In genomic region chr6:55357636-55358031, GRCm38 (mm10) we compare ENCODE assay signal across 11 mouse cellular contexts. TPM values are rescaled to one million over a fixed set of nuclear protein-coding genes. Genes with fewer than 3 reads are reported as not detected.
A peak's percentile ranks its signal among the peaks of the same experiment; 100 is the strongest.
DNase-seq lines count a peak whose midpoint lies in the region; ATAC-seq and TF ChIP-seq lines count a peak whose summit lies in the region.
"Had no signal": no experiment of that assay in that cellular context is flagged by ENCODE, and none has a peak within 500 bp of the region (broad histone marks: within the 10 kb centered on the region; RNA-seq: fewer than 3 reads in every experiment).

No protein-coding gene starts in this region.

- H3K9me3 ChIP-seq in heart, embryonic 12.5 days (replicated peaks): no peaks in the 10 kb centered on the region
- H3K9me3 ChIP-seq in MEL (replicated peaks; ENCODE audit: insufficient read depth, low read length): no peaks in the 10 kb centered on the region
- H3K9me3 ChIP-seq: limb, embryonic 13.5 days; neural tube, embryonic 13.5 days had no signal

- no peak for TF ChIP-seq POLR2A in heart, adult 2 months (IDR thresholded peaks at IDR 0.05; ENCODE audit: insufficient read depth, low read depth, low read length)
- no peak for TF ChIP-seq POLR2A in MEL (IDR thresholded peaks at IDR 0.05; ENCODE audit: control insufficient read depth in 1 of 2, insufficient read depth in 1 of 2, low read depth in 1 of 2, low read length in 2 of 2, poor library complexity in 1 of 2)

- no peak overlapping the region for H3K9ac ChIP-seq in heart, adult 2 months (ENCODE audit: low read depth, low read length)
- H3K9ac ChIP-seq in heart, embryonic 12.5 days: no peak overlapping the region
- no peak overlapping the region for H3K9ac ChIP-seq in MEL (ENCODE audit: control insufficient read depth, low read depth, low read length, poor library complexity, severe bottlenecking)
- H3K9ac ChIP-seq: limb, embryonic 13.5 days; neural tube, embryonic 13.5 days had no signal

- no peaks in the 10 kb centered on the region for H3K79me2 ChIP-seq in heart, adult 2 months (replicated peaks; ENCODE audit: control insufficient read depth, insufficient read depth, low read length)
- no peaks in the 10 kb centered on the region for H3K79me2 ChIP-seq in MEL (ENCODE audit: control insufficient read depth, insufficient read depth, low read length, poor library complexity)

- no peak for TF ChIP-seq CTCF in heart, adult 2 months (IDR thresholded peaks at IDR 0.05)
- TF ChIP-seq CTCF in MEL (IDR thresholded peaks at IDR 0.05 in 2 of 3, conservative IDR thresholded peaks at IDR 0.05 in 1 of 3; ENCODE audit: control insufficient read depth in 1 of 3, insufficient read depth in 1 of 3, low read depth in 2 of 3, low read length in 3 of 3, poor library complexity in 1 of 3, severe bottlenecking in 1 of 3): no peak

- DNase-seq in heart, adult 2 months: no peak
- DNase-seq in MEL (ENCODE audit: low read depth, low spot score): peak; percentile 23
- peak; percentile 67 to 80 for DNase-seq in kidney, postnatal 4 days
- no peak for DNase-seq in layer of hippocampus, adult 9-11 months
- no peak for DNase-seq in embryo, embryonic 11 days
- no peak for DNase-seq in cerebellum, adult 18-20 months

- no peaks in the 10 kb centered on the region for H3K27me3 ChIP-seq in heart, adult 2 months (ENCODE audit: control insufficient read depth, insufficient read depth, low read length)
- H3K27me3 ChIP-seq in heart, embryonic 12.5 days (replicated peaks): peaks cover 15% of the 10 kb centered on the region
- no peaks in the 10 kb centered on the region for H3K27me3 ChIP-seq in MEL (ENCODE audit: control insufficient read depth in 1 of 2, insufficient read depth in 2 of 2, low read length in 2 of 2)
- H3K27me3 ChIP-seq: limb, embryonic 13.5 days; neural tube, embryonic 13.5 days had no signal

- WGBS in heart, adult 2 months: 33% methylated on average over 6 of the region's 6 CpGs
- WGBS in heart, embryonic 12.5 days: 50% methylated on average over 6 of the region's 6 CpGs

- H3K27ac ChIP-seq in heart, adult 2 months: peak overlapping the region; percentile 67
- H3K27ac ChIP-seq in heart, embryonic 12.5 days (ENCODE audit: poor library complexity, severe bottlenecking): no peak overlapping the region
- no peak overlapping the region for H3K27ac ChIP-seq in MEL (ENCODE audit: control insufficient read depth, low read depth, low read length)
- H3K27ac ChIP-seq: limb, embryonic 13.5 days; neural tube, embryonic 13.5 days had no signal

- ATAC-seq in heart, embryonic 12.5 days (ENCODE audit: insufficient number of reproducible peaks, low FRiP score): no peak; the same call in 1 of the 2 replicates
- ATAC-seq in erythroid progenitor cell, adult 5-6 weeks (replicated peaks; ENCODE audit: low FRiP score, poor library complexity, severe bottlenecking): peak; percentile 44

- TF ChIP-seq EP300 in heart, adult 2 months (IDR thresholded peaks at IDR 0.05; ENCODE audit: insufficient read depth, low read depth, low read length): no peak
- TF ChIP-seq EP300 in MEL (IDR thresholded peaks at IDR 0.05; ENCODE audit: low read depth in 1 of 2, low read length in 2 of 2): no peak

- no peak overlapping the region for H3K4me3 ChIP-seq in heart, adult 2 months
- H3K4me3 ChIP-seq in heart, embryonic 12.5 days: no peak overlapping the region
- H3K4me3 ChIP-seq in MEL (ENCODE audit: control insufficient read depth in 1 of 2, insufficient read depth in 1 of 2, low read depth in 2 of 2, low read length in 2 of 2): no peak overlapping the region
- H3K4me3 ChIP-seq: limb, embryonic 13.5 days; neural tube, embryonic 13.5 days had no signal

- peaks cover 17% of the 10 kb centered on the region for H3K4me1 ChIP-seq in heart, adult 2 months (ENCODE audit: control insufficient read depth, insufficient read depth, low read length)
- peaks cover 12% of the 10 kb centered on the region for H3K4me1 ChIP-seq in heart, embryonic 12.5 days (replicated peaks)
- H3K4me1 ChIP-seq in MEL (ENCODE audit: control insufficient read depth in 1 of 2, insufficient read depth in 2 of 2, low read length in 2 of 2): peaks cover 2 to 13% of the 10 kb centered on the region in 2 experiments
- H3K4me1 ChIP-seq: limb, embryonic 13.5 days had no signal

- no peak overlapping the region for H3K4me2 ChIP-seq in heart, embryonic 12.5 days
- H3K4me2 ChIP-seq: limb, embryonic 13.5 days; neural tube, embryonic 13.5 days had no signal

- no peaks in the 10 kb centered on the region for H3K36me3 ChIP-seq in heart, adult 2 months (ENCODE audit: control insufficient read depth, insufficient read depth, low read length)
- H3K36me3 ChIP-seq in heart, embryonic 12.5 days: no peaks in the 10 kb centered on the region
- peaks cover 0 to 3% of the 10 kb centered on the region in 2 experiments; a peak in 2 of 4 replicates for H3K36me3 ChIP-seq in MEL (ENCODE audit: control insufficient read depth in 1 of 2, insufficient read depth in 2 of 2, low read length in 2 of 2)
- H3K36me3 ChIP-seq: limb, embryonic 13.5 days; neural tube, embryonic 13.5 days had no signal

- intact Hi-C loops in heart, adult 2 months (cut with DNase I): loop anchor here (10.0 kb wide), 1 partner anchor 63 kb away; no protein-coding TSS in a partner anchor

- no peak for TF ChIP-seq RAD21 in MEL (IDR thresholded peaks at IDR 0.05; ENCODE audit: low read depth, low read length)

TF ChIP-seq in MEL, 35 proteins besides CTCF, POLR2A, EP300 and RAD21:
- no peak for TF ChIP-seq JUND (IDR thresholded peaks at IDR 0.05; ENCODE audit: low read depth, low read length)
- no peak for TF ChIP-seq USF1 (IDR thresholded peaks at IDR 0.05; ENCODE audit: low read depth, low read length)

RNA-seq across cellular contexts. Expression of gene Ghrhr, which starts 18.5 kb away (rescaled TPM):
- not detected for total RNA-seq in heart, adult 2 months (2021)
- polyA plus RNA-seq in heart, adult 2 months (2012; rRNA removed): not detected in 2 replicates
- polyA plus RNA-seq in heart, embryonic 12.5 days (2016; fragmentation: Nextera tagmentation; extraction: Ambion mirVana): not detected in 2 replicates
- not detected in 2 replicates for total RNA-seq in MEL (2012; rRNA removed)
- polyA plus RNA-seq in MEL (2012; ENCODE audit: insufficient read depth in 1 of 2, insufficient read length in 2 of 2, low read depth in 1 of 2, low replicate concordance in 2 of 2, missing spikeins in 1 of 2): not detected
- 0.84 TPM in 1 of 2 replicates, not detected in the other for total RNA-seq in erythroid progenitor cell, adult 5-6 weeks (2015; ENCODE audit: low replicate concordance)
- not detected in 2 replicates for total RNA-seq in erythroid progenitor cell, adult 5-6 weeks (2017; ENCODE audit: low replicate concordance)
- total RNA-seq: gastrocnemius, postnatal 4 days had no signal
- polyA plus RNA-seq: limb, embryonic 13.5 days; neural tube, embryonic 13.5 days had no signal

RNA-seq across cellular contexts. Expression of gene Aqp1, which starts 21.4 kb away (rescaled TPM):
- total RNA-seq in heart, adult 2 months (2021): 100 to 1,000 TPM; 377 to 449 TPM
- 433 and 638 TPM in 2 replicates for polyA plus RNA-seq in heart, adult 2 months (2012; rRNA removed)
- 23.0 and 23.5 TPM in 2 replicates for polyA plus RNA-seq in heart, embryonic 12.5 days (2016; fragmentation: Nextera tagmentation; extraction: Ambion mirVana)
- 17.3 and 57.2 TPM in 2 replicates for total RNA-seq in MEL (2012; rRNA removed)
- 10 to 100 TPM in 1 of 2 experiments, not detected in 1; 95.3 TPM for polyA plus RNA-seq in MEL (2012; ENCODE audit: insufficient read depth in 1 of 2, insufficient read length in 2 of 2, low read depth in 1 of 2, low replicate concordance in 2 of 2, missing spikeins in 1 of 2)
- total RNA-seq in erythroid progenitor cell, adult 5-6 weeks (2015; ENCODE audit: low replicate concordance): 700 and 745 TPM in 2 replicates
- 1,033 and 1,282 TPM in 2 replicates for total RNA-seq in erythroid progenitor cell, adult 5-6 weeks (2017; ENCODE audit: low replicate concordance)

Comparison
In these comparisons a context has a peak if more than half of its experiments do, and no peak if none do; other contexts are left out.
1. DNase-seq: peak in MEL (single experiment) and kidney, postnatal 4 days (2 of 2); none in heart, adult 2 months (0 of 2), layer of hippocampus, adult 9-11 months (single experiment), embryo, embryonic 11 days (single experiment) and cerebellum, adult 18-20 months (0 of 2).